Mouse (Mus musculus): ENCODE measurements around the gene Mdp1.
A peak's percentile ranks its signal among the peaks of the same experiment; 100 is the strongest.

Mdp1 gene

GRCm38 (mm10) chr14:55659960-55660573, at the start of gene Mdp1:
Mdp1 (minus strand) TSS chr14:55660508.
- peak; percentile 59 for DNase-seq (ENCODE audit: low read depth, low spot score)

- no peak for DNase-seq (ENCODE audit: low read depth, low spot score)
These were observed 49.2 kb upstream of the Mdp1 start for GRCm38 (mm10) chr14:55709509-55709908.

- DNase-seq (ENCODE audit: low read depth, low spot score) = no peak
These were observed 47.1 kb upstream of the Mdp1 start for GRCm38 (mm10) chr14:55707397-55707796.

GRCm38 (mm10) chr14:55706051-55706600, 45.8 kb upstream of the Mdp1 start:
- no peak for DNase-seq (ENCODE audit: low read depth, low spot score)

GRCm38 (mm10) chr14:55702761-55703160, 42.5 kb upstream of the Mdp1 start:
- no peak for DNase-seq (ENCODE audit: low read depth, low spot score)

- DNase-seq (ENCODE audit: low read depth, low spot score) = no peak
These were observed 40.8 kb upstream of the Mdp1 start for GRCm38 (mm10) chr14:55701131-55701530.

- DNase-seq (ENCODE audit: low read depth, low spot score) = no peak
These were observed 36.9 kb upstream of the Mdp1 start for GRCm38 (mm10) chr14:55697226-55697625.

- DNase-seq (ENCODE audit: low read depth, low spot score) = no peak
These were observed 29.1 kb upstream of the Mdp1 start for GRCm38 (mm10) chr14:55689433-55689832.

GRCm38 (mm10) chr14:55682118-55682493, 21.8 kb upstream of the Mdp1 start:
- no peak for DNase-seq (ENCODE audit: low read depth, low spot score)

GRCm38 (mm10) chr14:55681160-55682117, 21.1 kb upstream of the Mdp1 start, which contains the start of gene Tinf2:
Tinf2 (minus strand) TSS chr14:55681820.
- peak; percentile 94 for DNase-seq (ENCODE audit: low read depth, low spot score)

GRCm38 (mm10) chr14:55677615-55678014, 17.3 kb upstream of the Mdp1 start:
- no peak for DNase-seq (ENCODE audit: low read depth, low spot score)

GRCm38 (mm10) chr14:55672741-55673060, 12.4 kb upstream of the Mdp1 start:
- no peak for DNase-seq (ENCODE audit: low read depth, low spot score)

- peak; percentile 91 for DNase-seq (ENCODE audit: low read depth, low spot score)
These were observed 11.8 kb upstream of the Mdp1 start, which contains the start of the genes Gmpr2 and Nedd8 for GRCm38 (mm10) chr14:55671833-55672740. Gmpr2 (plus strand) TSS chr14:55671941. Nedd8 (minus strand) TSS chr14:55672124.

- no peak for DNase-seq (ENCODE audit: low read depth, low spot score)
These were observed 11.2 kb upstream of the Mdp1 start for GRCm38 (mm10) chr14:55671486-55671832.

GRCm38 (mm10) chr14:55660636-55661035, 328 bp upstream of the Mdp1 start:
- no peak for DNase-seq (ENCODE audit: low read depth, low spot score)

- no peak for DNase-seq (ENCODE audit: low read depth, low spot score)
These were observed 2.3 kb downstream of the Mdp1 start for GRCm38 (mm10) chr14:55658011-55658410.

- no peak for DNase-seq (ENCODE audit: low read depth, low spot score)
These were observed 3.4 kb downstream of the Mdp1 start for GRCm38 (mm10) chr14:55656935-55657334.

- DNase-seq (ENCODE audit: low read depth, low spot score) = no peak
These were observed 8.8 kb downstream of the Mdp1 start for GRCm38 (mm10) chr14:55651528-55651927.

- DNase-seq (ENCODE audit: low read depth, low spot score) = no peak
These were observed 10.4 kb downstream of the Mdp1 start, which contains the start of gene Tssk4 for GRCm38 (mm10) chr14:55649884-55650283. Tssk4 (plus strand) TSS chr14:55650184.

GRCm38 (mm10) chr14:55644261-55644888, 15.9 kb downstream of the Mdp1 start:
- DNase-seq (ENCODE audit: low read depth, low spot score) = no peak
